Mouse (Mus musculus) embryonic fibroblast, embryonic 13.5 days (primary cell): Measurements from ENCODE around the gene Dusp22.

Source experiments
- CTCF ChIP-seq: IDR thresholded peaks from 2 replicates; pipeline ENCODE4 v1.5.1; 2011; ENCODE audit warnings: mild to moderate bottlenecking, control low read depth, low read length, moderate library complexity, borderline replicate concordance; ENCODE audit not compliant: insufficient read depth
- POLR2A ChIP-seq: IDR thresholded peaks from 2 replicates; pipeline ENCODE4 v1.6.1; 2011; ENCODE audit warnings: low read depth, mild to moderate bottlenecking, control low read depth, low read length, moderate library complexity

GRCm38 (mm10) chr13:30695232-30695631, 35.4 kb downstream of the Dusp22 start:
- TF ChIP-seq CTCF (no peak), POLR2A (no peak)
